Mouse (Mus musculus): ENCODE measurements around the gene H2al2a. TPM values are rescaled to one million over a fixed set of nuclear protein-coding genes. Genes with fewer than 3 reads are reported as not detected.

Gene H2al2a
- polyA plus RNA-seq, 2 experiments = not detected

GRCm38 (mm10) chr2:18031831-18032537 lies 35.2 kb upstream of the H2al2a start:
- peak overlapping the region; percentile 33 to 42; a peak in 3 of 4 replicates for H3K4me3 ChIP-seq (ENCODE audit: insufficient read depth in 1 of 2, low read depth in 2 of 2, low read length in 2 of 2)
- no peaks in the 10 kb centered on the region for H3K36me3 ChIP-seq (replicated peaks; ENCODE audit: control insufficient read depth, insufficient read depth, low read depth)
- H3K9ac ChIP-seq (replicated peaks) = peak overlapping the region; percentile 29; the same call in 1 of the 2 replicates
- H3K4me2 ChIP-seq (ENCODE audit: low read depth) = peak overlapping the region; percentile 63
- H3K27ac ChIP-seq = no peak overlapping the region
- peaks cover 74% of the 10 kb centered on the region for H3K27me3 ChIP-seq (ENCODE audit: control insufficient read depth, insufficient read depth, low read length)
- peaks cover 2 to 5% of the 10 kb centered on the region in 2 experiments for H3K4me1 ChIP-seq (replicated peaks; ENCODE audit: control insufficient read depth in 2 of 2, insufficient read depth in 2 of 2, low read length in 1 of 2)
- H3K9me3 ChIP-seq (ENCODE audit: control insufficient read depth, low read length) = no peaks in the 10 kb centered on the region
- ATAC-seq (ENCODE audit: insufficient read depth) = no peak
- DNase-seq (ENCODE audit: low read depth in 3 of 3, low spot score in 3 of 3) = no peak
- TF ChIP-seq CTCF (IDR thresholded peaks at IDR 0.05; ENCODE audit: low read depth) (no peak), EP300 (IDR thresholded peaks at IDR 0.05; ENCODE audit: low read depth) (no peak)
- WGBS (ENCODE audit: insufficient replicate concordance) = 7% methylated on average over 33 of the region's 34 CpGs

GRCm38 (mm10) chr2:18031271-18031821 lies 34.6 kb upstream of the H2al2a start:
- peak overlapping the region; percentile 23; the same call in 1 of the 2 replicates for H3K9ac ChIP-seq (replicated peaks)
- H3K4me2 ChIP-seq (ENCODE audit: low read depth) = peak overlapping the region; percentile 63
- H3K36me3 ChIP-seq (replicated peaks; ENCODE audit: control insufficient read depth, insufficient read depth, low read depth) = no peaks in the 10 kb centered on the region
- H3K4me1 ChIP-seq (replicated peaks; ENCODE audit: control insufficient read depth in 2 of 2, insufficient read depth in 2 of 2, low read length in 1 of 2) = peaks cover 4 to 7% of the 10 kb centered on the region in 2 experiments
- H3K27me3 ChIP-seq (ENCODE audit: control insufficient read depth, insufficient read depth, low read length) = peaks cover 80% of the 10 kb centered on the region
- no peak for ATAC-seq (ENCODE audit: insufficient read depth)
- no peak overlapping the region for H3K27ac ChIP-seq
- no peaks in the 10 kb centered on the region for H3K9me3 ChIP-seq (ENCODE audit: control insufficient read depth, low read length)
- no peak for TF ChIP-seq CTCF (IDR thresholded peaks at IDR 0.05; ENCODE audit: low read depth)
- TF ChIP-seq EP300 (IDR thresholded peaks at IDR 0.05; ENCODE audit: low read depth) = no peak
- DNase-seq (ENCODE audit: low read depth in 3 of 3, low spot score in 3 of 3) = no peak
- 5% methylated on average over 26 of the region's 26 CpGs for WGBS (ENCODE audit: insufficient replicate concordance)
- peak overlapping the region; percentile 33 to 42 for H3K4me3 ChIP-seq (ENCODE audit: insufficient read depth in 1 of 2, low read depth in 2 of 2, low read length in 2 of 2)

- no peaks in the 10 kb centered on the region for H3K9me3 ChIP-seq (ENCODE audit: control insufficient read depth, low read length)
- WGBS (ENCODE audit: insufficient replicate concordance) = 61% methylated on average over 8 of the region's 8 CpGs
- H3K4me2 ChIP-seq (ENCODE audit: low read depth) = no peak overlapping the region
- H3K27ac ChIP-seq = no peak overlapping the region
- H3K4me3 ChIP-seq (ENCODE audit: insufficient read depth in 1 of 2, low read depth in 2 of 2, low read length in 2 of 2) = no peak overlapping the region
- peaks cover 86% of the 10 kb centered on the region for H3K27me3 ChIP-seq (ENCODE audit: control insufficient read depth, insufficient read depth, low read length)
- TF ChIP-seq EP300 (IDR thresholded peaks at IDR 0.05; ENCODE audit: low read depth) (no peak), CTCF (IDR thresholded peaks at IDR 0.05; ENCODE audit: low read depth) (no peak)
- H3K4me1 ChIP-seq (replicated peaks; ENCODE audit: control insufficient read depth in 2 of 2, insufficient read depth in 2 of 2, low read length in 1 of 2) = peaks cover 4 to 7% of the 10 kb centered on the region in 2 experiments
- H3K36me3 ChIP-seq (replicated peaks; ENCODE audit: control insufficient read depth, insufficient read depth, low read depth) = no peaks in the 10 kb centered on the region
- ATAC-seq (ENCODE audit: insufficient read depth) (no peak), DNase-seq (ENCODE audit: low read depth in 3 of 3, low spot score in 3 of 3) (no peak)
- H3K9ac ChIP-seq (replicated peaks) = no peak overlapping the region
These were observed 33.8 kb upstream of the H2al2a start for GRCm38 (mm10) chr2:18030581-18030980.

- Histone ChIP-seq H3K27ac (no peak overlapping the region), H3K36me3 (replicated peaks; ENCODE audit: control insufficient read depth, insufficient read depth, low read depth) (no peaks in the 10 kb centered on the region), H3K9me3 (ENCODE audit: control insufficient read depth, low read length) (no peaks in the 10 kb centered on the region), H3K27me3 (ENCODE audit: control insufficient read depth, insufficient read depth, low read length) (peaks cover 90% of the 10 kb centered on the region), H3K9ac (replicated peaks) (no peak overlapping the region), H3K4me3 (ENCODE audit: insufficient read depth in 1 of 2, low read depth in 2 of 2, low read length in 2 of 2) (no peak overlapping the region), H3K4me1 (replicated peaks; ENCODE audit: control insufficient read depth in 2 of 2, insufficient read depth in 2 of 2, low read length in 1 of 2) (peaks cover 4 to 7% of the 10 kb centered on the region in 2 experiments), H3K4me2 (ENCODE audit: low read depth) (no peak overlapping the region)
- TF ChIP-seq CTCF (IDR thresholded peaks at IDR 0.05; ENCODE audit: low read depth) (no peak), EP300 (IDR thresholded peaks at IDR 0.05; ENCODE audit: low read depth) (no peak)
- whole genome bisulfite sequencing (ENCODE audit: insufficient replicate concordance) = 70% methylated on average over 7 of the region's 7 CpGs
- ATAC-seq (ENCODE audit: insufficient read depth) (no peak), DNase-seq (ENCODE audit: low read depth in 3 of 3, low spot score in 3 of 3) (no peak)
These were observed 32.9 kb upstream of the H2al2a start for GRCm38 (mm10) chr2:18029656-18030055.
